Mouse (Mus musculus): ENCODE measurements around the gene Ghrl.

The Ghrl gene

GRCm38 (mm10) chr6:113668287-113669154 lies 51.2 kb downstream of the Ghrl start:
- no peak for DNase-seq (ENCODE audit: extremely low read depth, low read depth)

GRCm38 (mm10) chr6:113667611-113668122 lies 52.0 kb downstream of the Ghrl start:
- DNase-seq (ENCODE audit: extremely low read depth, low read depth): no peak

Measured in MEL-GATA-1-ER (cell line).